Mouse (Mus musculus): ENCODE data around the gene Cinp.

Cinp gene

GRCm38 (mm10) chr12:110835182-110835581 is 53.8 kb downstream of the Cinp start:
- no peak for DNase-seq (ENCODE audit: extremely low read depth, low read depth)

GRCm38 (mm10) chr12:110830293-110831024 is 58.5 kb downstream of the Cinp start:
- no peak for DNase-seq (ENCODE audit: extremely low read depth, low read depth)

- DNase-seq (ENCODE audit: extremely low read depth, low read depth), result no peak
Observed at GRCm38 (mm10) chr12:110828908-110829307, 60.0 kb downstream of the Cinp start.
